Mouse (Mus musculus) small intestine, adult 2 months (tissue): ENCODE results near the gene Cped1.

Experiments used
- CTCF ChIP-seq: fragments of 200-500 bp; IDR thresholded peaks from 2 replicates; pipeline ENCODE4 v1.5.1; 2012; ENCODE audit warnings: low read depth, mild to moderate bottlenecking, control low read depth, inconsistent platforms, low read length, moderate library complexity, mixed read lengths; ENCODE audit not compliant: insufficient replicate concordance, insufficient read length; ENCODE audit errors: extremely low read depth
- POLR2A ChIP-seq: fragments of 200-500 bp; IDR thresholded peaks from 2 replicates; pipeline ENCODE4 v1.6.1; 2012; ENCODE audit warnings: low read depth, mild to moderate bottlenecking, control low read depth, inconsistent platforms, low read length, moderate library complexity

DNA sequence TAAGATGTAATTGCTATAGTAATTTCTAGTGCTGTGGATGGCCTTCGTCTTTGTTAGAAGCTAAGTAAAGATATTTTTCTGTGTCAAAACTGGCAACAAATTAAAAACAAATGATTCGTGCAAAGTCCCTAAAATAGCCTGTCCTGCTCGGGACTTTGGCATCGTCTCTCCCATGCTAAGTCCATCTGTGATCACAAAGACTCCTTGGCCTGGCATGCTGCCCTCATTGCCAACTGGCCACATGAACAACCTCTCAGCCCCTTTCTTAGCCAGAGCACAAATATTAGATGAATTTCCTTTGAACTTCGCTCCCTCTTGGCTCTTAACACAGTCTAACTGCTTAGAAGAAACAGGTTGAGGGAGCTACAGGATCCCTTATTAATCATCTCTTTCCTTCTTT, 171.7 kb downstream of the Cped1 start:
- TF ChIP-seq POLR2A (no peak), CTCF (no peak)
